Mouse (Mus musculus): ENCODE data around the gene Slc11a1. TPM values are rescaled to one million over a fixed set of nuclear protein-coding genes. Genes with fewer than 3 reads are reported as not detected.

Gene Slc11a1
- total RNA-seq, 2 experiments from 2014 or later = 4.7 to 5.5 TPM

Small RNA genes within 50 kb of the gene (microRNA-seq; reads per million reads assigned to microRNA genes)
- gene Mir26b (ENCODE audit: borderline number of aligned reads in 2 of 2) = 24,462 to 40,910 reads per million in 2 experiments

Other genes with a start within 250 kb of the Slc11a1 start
- 1 to 10 TPM in 1 of 2 experiments, under 1 TPM in 1; 0.69 to 1.2 TPM for gene Rufy4, start 249.7 kb upstream of the Slc11a1 start, total RNA-seq (2021)
- gene Cxcr2, start 221.2 kb upstream of the Slc11a1 start, total RNA-seq (2021) = under 1 TPM; 0.16 to 0.17 TPM
- gene Cxcr1, start 180.6 kb upstream of the Slc11a1 start, total RNA-seq (2021) = not detected
- gene Arpc2, start 139.1 kb upstream of the Slc11a1 start, total RNA-seq (2021) = 100 to 1,000 TPM; 135 to 140 TPM
- gene Gpbar1, start 96.6 kb upstream of the Slc11a1 start, total RNA-seq (2021) = not detected
- gene Aamp, start 90.5 kb upstream of the Slc11a1 start, total RNA-seq (2021) = 100 to 1,000 TPM; 102 to 104 TPM
- 100 to 1,000 TPM; 145 to 159 TPM for gene Pnkd, start 90.3 kb upstream of the Slc11a1 start, total RNA-seq (2021)
- 10 to 100 TPM; 45.8 to 50.5 TPM for gene Tmbim1, start 69.6 kb upstream of the Slc11a1 start, total RNA-seq (2021)
- under 1 TPM; 0.19 to 0.41 TPM for gene Catip, start 13.1 kb upstream of the Slc11a1 start, total RNA-seq (2021)
- 100 to 1,000 TPM; 127 to 133 TPM for gene Ctdsp1, start 16.3 kb downstream of the Slc11a1 start, total RNA-seq (2021)
- gene Vil1, start 34.2 kb downstream of the Slc11a1 start, total RNA-seq (2021) = 1 to 10 TPM in 1 of 2 experiments, under 1 TPM in 1; 0.86 to 1.3 TPM
- gene Cnot9, start 130.9 kb downstream of the Slc11a1 start, total RNA-seq (2021) = 10 to 100 TPM; 12.1 to 12.6 TPM
- not detected for gene Plcd4, start 167.7 kb downstream of the Slc11a1 start, total RNA-seq (2021)
- 10 to 100 TPM in 1 of 2 experiments, 1 to 10 TPM in 1; 6.7 to 10.1 TPM for gene Usp37, start 169.1 kb downstream of the Slc11a1 start, total RNA-seq (2021)
- 10 to 100 TPM in 1 of 2 experiments, 1 to 10 TPM in 1; 8.4 to 10.2 TPM for gene Zfp142, start 213.1 kb downstream of the Slc11a1 start, total RNA-seq (2021)
- gene Bcs1l, start 213.1 kb downstream of the Slc11a1 start, total RNA-seq (2021) = 10 to 100 TPM; 28.7 to 37.0 TPM
- gene Rnf25, start 226.2 kb downstream of the Slc11a1 start, total RNA-seq (2021) = 10 to 100 TPM; 16.1 to 17.4 TPM
- gene Stk36, start 226.2 kb downstream of the Slc11a1 start, total RNA-seq (2021) = 1 to 10 TPM in 1 of 2 experiments, under 1 TPM in 1; 0.65 to 1.1 TPM

Measured in heart, postnatal 36 days (tissue).